Mouse (Mus musculus): ENCODE measurements at regions not wholly inside any gene's neighbourhood (a gene's known extent, or its start where the extent isn't known, plus 50 kb on each side); places are given as distances from the start of the nearest gene placed in this dataset.

GRCm38 (mm10) chr14:86396876-86397275 lies 744.2 kb downstream of the Diaph3 start:
- no peak overlapping the region for H3K4me3 ChIP-seq (replicated peaks; ENCODE audit: low read length)
- H3K4me2 ChIP-seq (replicated peaks): peak overlapping the region; percentile 41; the same call in 1 of the 2 replicates
- H3K27ac ChIP-seq: peak overlapping the region; percentile 64; the same call in 1 of the 2 replicates
- ATAC-seq (ENCODE audit: low FRiP score) (no peak), DNase-seq (ENCODE audit: low spot score) (no peak)
- 57% methylated on average over 3 of the region's 3 CpGs for WGBS
- no peaks in the 10 kb centered on the region for H3K27me3 ChIP-seq (ENCODE audit: control insufficient read depth, insufficient read depth, low read length)
- no peaks in the 10 kb centered on the region for H3K9me3 ChIP-seq (ENCODE audit: control insufficient read depth, low read length)
- 0 out of 2 replicates have a peak, but pooled peaks cover 5% of the 10 kb centered on the region for H3K4me1 ChIP-seq (replicated peaks; ENCODE audit: control insufficient read depth, insufficient read depth, low read length)
- no peaks in the 10 kb centered on the region for H3K36me3 ChIP-seq (replicated peaks; ENCODE audit: control insufficient read depth, insufficient read depth)
- H3K9ac ChIP-seq: no peak overlapping the region

DNA sequence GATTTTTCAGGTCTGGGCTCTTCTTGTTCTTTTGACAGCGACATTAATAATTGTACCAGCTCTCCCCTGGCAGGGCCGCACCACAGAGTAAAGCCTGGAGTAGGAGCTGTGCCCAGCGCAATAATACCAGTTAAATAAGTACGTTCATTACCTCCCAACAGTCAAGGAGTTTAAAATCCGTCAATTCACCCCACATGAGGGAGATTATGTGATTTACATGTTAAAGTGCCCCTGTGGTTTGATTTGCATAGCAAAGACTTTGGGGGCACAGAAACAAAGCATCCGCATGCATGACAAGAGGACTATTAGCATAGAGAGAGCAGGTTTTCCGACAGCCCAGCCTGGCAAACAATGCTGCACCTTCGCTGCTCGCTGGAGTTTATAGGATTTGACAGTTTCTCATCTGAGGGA lies 745.1 kb downstream of the Diaph3 start:
- ATAC-seq (ENCODE audit: low FRiP score) (peak; percentile 85), DNase-seq (ENCODE audit: low spot score) (peak; percentile 68)
- WGBS: 2% methylated on average over 9 of the region's 9 CpGs
- Histone ChIP-seq H3K4me3 (replicated peaks; ENCODE audit: low read length) (0 out of 2 replicates have a peak overlapping the region, but pooled peaks have one; percentile 1), H3K9me3 (ENCODE audit: control insufficient read depth, low read length) (no peaks in the 10 kb centered on the region), H3K4me1 (replicated peaks; ENCODE audit: control insufficient read depth, insufficient read depth, low read length) (0 out of 2 replicates have a peak, but pooled peaks cover 5% of the 10 kb centered on the region), H3K9ac (peak overlapping the region; percentile 37), H3K27me3 (ENCODE audit: control insufficient read depth, insufficient read depth, low read length) (no peaks in the 10 kb centered on the region), H3K27ac (peak overlapping the region; percentile 64), H3K4me2 (replicated peaks) (peak overlapping the region; percentile 41), H3K36me3 (replicated peaks; ENCODE audit: control insufficient read depth, insufficient read depth) (no peaks in the 10 kb centered on the region)

- H3K9ac ChIP-seq: peak overlapping the region; percentile 37
Measured at GRCm38 (mm10) chr14:86395531-86395930, 745.5 kb downstream of the Diaph3 start.

DNA sequence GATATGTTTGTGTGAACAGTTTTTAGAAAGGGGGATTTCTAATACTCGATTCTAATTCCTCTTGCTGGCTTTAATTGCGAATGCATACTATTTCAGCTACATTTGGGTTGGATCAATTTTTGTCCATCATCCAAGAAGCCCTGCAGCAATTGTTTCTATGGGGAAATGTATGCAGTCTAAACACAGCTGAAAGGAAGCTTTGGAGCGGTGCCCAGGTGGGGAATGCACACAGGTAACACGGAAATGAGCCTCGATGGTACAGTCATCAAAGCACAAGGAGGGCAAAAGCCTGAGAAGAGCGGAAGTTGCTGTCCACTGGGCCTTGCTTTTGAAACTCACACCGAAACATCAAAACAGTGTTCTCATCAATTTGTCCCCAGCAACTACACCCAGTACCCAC lies 746.0 kb downstream of the Diaph3 start:
- WGBS: 62% methylated on average over 7 of the region's 7 CpGs
- no peaks in the 10 kb centered on the region for H3K9me3 ChIP-seq (ENCODE audit: control insufficient read depth, low read length)
- H3K4me2 ChIP-seq (replicated peaks): no peak overlapping the region
- H3K36me3 ChIP-seq (replicated peaks; ENCODE audit: control insufficient read depth, insufficient read depth): no peaks in the 10 kb centered on the region
- no peak overlapping the region for H3K9ac ChIP-seq
- ATAC-seq (ENCODE audit: low FRiP score): no peak
- 0 out of 2 replicates have a peak, but pooled peaks cover 5% of the 10 kb centered on the region for H3K4me1 ChIP-seq (replicated peaks; ENCODE audit: control insufficient read depth, insufficient read depth, low read length)
- H3K27ac ChIP-seq: peak overlapping the region; percentile 64; the same call in 1 of the 2 replicates
- no peak for DNase-seq (ENCODE audit: low spot score)
- no peak overlapping the region for H3K4me3 ChIP-seq (replicated peaks; ENCODE audit: low read length)
- H3K27me3 ChIP-seq (ENCODE audit: control insufficient read depth, insufficient read depth, low read length): no peaks in the 10 kb centered on the region

More at GRCm38 (mm10) chr14:86395531-86395930, 745.5 kb downstream of the Diaph3 start:
- Histone ChIP-seq H3K36me3 (replicated peaks; ENCODE audit: control insufficient read depth, insufficient read depth) (no peaks in the 10 kb centered on the region), H3K4me3 (replicated peaks; ENCODE audit: low read length) (0 out of 2 replicates have a peak overlapping the region, but pooled peaks have one; percentile 1), H3K9me3 (ENCODE audit: control insufficient read depth, low read length) (no peaks in the 10 kb centered on the region), H3K27ac (peak overlapping the region; percentile 64), H3K4me1 (replicated peaks; ENCODE audit: control insufficient read depth, insufficient read depth, low read length) (0 out of 2 replicates have a peak, but pooled peaks cover 5% of the 10 kb centered on the region), H3K4me2 (replicated peaks) (peak overlapping the region; percentile 41), H3K27me3 (ENCODE audit: control insufficient read depth, insufficient read depth, low read length) (no peaks in the 10 kb centered on the region)
- peak; percentile 59 for DNase-seq (ENCODE audit: low spot score)
- 12% methylated on average over 10 of the region's 10 CpGs for WGBS
- ATAC-seq (ENCODE audit: low FRiP score): peak; percentile 76

DNA sequence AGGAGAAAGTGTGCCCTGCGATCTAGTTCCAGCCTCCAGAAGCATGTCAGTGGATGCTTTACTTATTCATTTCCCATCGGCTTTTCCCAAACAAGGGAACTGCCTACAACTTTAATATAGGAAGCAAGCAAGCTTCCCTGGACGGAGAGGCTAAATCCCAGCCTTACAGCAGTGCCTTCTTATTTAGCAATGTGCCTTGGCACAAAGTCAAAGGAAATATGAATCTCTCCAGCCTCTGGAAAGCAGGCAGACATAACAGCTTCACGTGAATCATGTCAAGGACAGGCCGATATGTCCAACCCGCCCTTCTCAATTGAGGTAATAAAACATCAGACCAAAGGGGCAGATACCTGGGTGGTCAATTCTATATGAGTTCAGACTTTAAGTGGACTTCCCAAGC lies 755.9 kb downstream of the Diaph3 start:
- Histone ChIP-seq H3K9ac (no peak overlapping the region), H3K27me3 (ENCODE audit: control insufficient read depth, insufficient read depth, low read length) (no peaks in the 10 kb centered on the region), H3K4me1 (replicated peaks; ENCODE audit: control insufficient read depth, insufficient read depth, low read length) (no peaks in the 10 kb centered on the region), H3K9me3 (ENCODE audit: control insufficient read depth, low read length) (no peaks in the 10 kb centered on the region), H3K36me3 (replicated peaks; ENCODE audit: control insufficient read depth, insufficient read depth) (no peaks in the 10 kb centered on the region), H3K27ac (no peak overlapping the region), H3K4me2 (replicated peaks) (no peak overlapping the region), H3K4me3 (replicated peaks; ENCODE audit: low read length) (no peak overlapping the region)
- no peak for ATAC-seq (ENCODE audit: low FRiP score)
- no peak for DNase-seq (ENCODE audit: low spot score)
- 80% methylated on average over 6 of the region's 6 CpGs for WGBS

DNA sequence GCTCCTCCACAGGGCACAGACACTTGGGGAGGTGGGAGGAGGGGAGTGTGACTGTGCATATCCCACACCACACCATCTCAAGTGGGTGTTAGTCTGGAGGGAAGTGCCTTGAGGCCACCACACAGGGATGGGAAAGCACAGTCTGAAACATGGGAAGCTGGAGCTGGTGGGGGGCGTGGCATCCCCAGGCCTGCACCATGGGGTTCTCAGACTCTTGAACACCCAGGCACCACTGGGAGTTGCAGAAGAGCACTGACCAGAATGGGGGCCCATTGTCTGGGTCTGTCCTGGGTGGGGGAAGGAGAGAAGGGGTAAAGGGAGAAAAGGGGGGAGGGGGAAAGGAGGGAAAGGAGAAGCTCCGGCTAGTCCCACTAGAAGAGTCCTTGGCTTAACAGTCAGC lies 776.0 kb downstream of the Diaph3 start:
- H3K9me3 ChIP-seq (ENCODE audit: control insufficient read depth, low read length): no peaks in the 10 kb centered on the region
- WGBS: 96% methylated on average over 2 of the region's 2 CpGs

GRCm38 (mm10) chr14:86360423-86361059 lies 780.5 kb downstream of the Diaph3 start:
- ATAC-seq (ENCODE audit: low FRiP score) (0 out of 2 replicates have a peak, but pooled peaks have one; percentile 59), DNase-seq (ENCODE audit: low spot score) (peak; percentile 35)
- Histone ChIP-seq H3K4me3 (replicated peaks; ENCODE audit: low read length) (no peak overlapping the region), H3K27me3 (ENCODE audit: control insufficient read depth, insufficient read depth, low read length) (no peaks in the 10 kb centered on the region), H3K9me3 (ENCODE audit: control insufficient read depth, low read length) (no peaks in the 10 kb centered on the region), H3K4me1 (replicated peaks; ENCODE audit: control insufficient read depth, insufficient read depth, low read length) (no peaks in the 10 kb centered on the region; the same call in 1 of the 2 replicates), H3K9ac (no peak overlapping the region), H3K27ac (peak overlapping the region; percentile 33; the same call in 1 of the 2 replicates), H3K36me3 (replicated peaks; ENCODE audit: control insufficient read depth, insufficient read depth) (no peaks in the 10 kb centered on the region), H3K4me2 (replicated peaks) (peak overlapping the region; percentile 6)
- 17% methylated on average over 7 of the region's 7 CpGs for WGBS

More for the DNA sequence above, 776.0 kb downstream of the Diaph3 start:
- Histone ChIP-seq H3K27me3 (ENCODE audit: control insufficient read depth, insufficient read depth, low read length) (no peaks in the 10 kb centered on the region), H3K4me1 (replicated peaks; ENCODE audit: control insufficient read depth, insufficient read depth, low read length) (no peaks in the 10 kb centered on the region; the same call in 1 of the 2 replicates), H3K27ac (no peak overlapping the region), H3K4me3 (replicated peaks; ENCODE audit: low read length) (no peak overlapping the region), H3K36me3 (replicated peaks; ENCODE audit: control insufficient read depth, insufficient read depth) (no peaks in the 10 kb centered on the region), H3K4me2 (replicated peaks) (no peak overlapping the region), H3K9ac (no peak overlapping the region)
- DNase-seq (ENCODE audit: low spot score) (no peak), ATAC-seq (ENCODE audit: low FRiP score) (no peak)

DNA sequence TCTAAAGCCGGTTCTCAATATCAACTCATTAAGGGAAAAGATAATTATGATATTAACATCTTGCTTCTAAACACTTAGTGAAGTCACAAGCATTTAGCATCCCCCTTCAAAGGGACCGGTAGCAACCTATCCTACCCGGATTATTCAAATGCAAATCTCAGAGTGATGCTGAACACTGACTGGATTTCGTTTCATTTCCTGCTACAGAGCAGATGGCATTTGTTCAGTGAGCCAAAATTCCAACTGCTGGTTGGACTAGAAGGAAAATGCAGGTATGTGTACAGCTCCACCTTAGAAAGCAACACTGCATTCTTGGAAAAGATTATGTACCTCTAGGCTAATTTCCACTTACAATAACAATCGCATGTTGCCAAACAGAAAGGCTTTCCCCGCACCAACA lies 782.5 kb downstream of the Diaph3 start:
- H3K4me2 ChIP-seq (replicated peaks): no peak overlapping the region
- no peaks in the 10 kb centered on the region for H3K9me3 ChIP-seq (ENCODE audit: control insufficient read depth, low read length)
- no peaks in the 10 kb centered on the region for H3K27me3 ChIP-seq (ENCODE audit: control insufficient read depth, insufficient read depth, low read length)
- no peak overlapping the region for H3K9ac ChIP-seq
- H3K4me3 ChIP-seq (replicated peaks; ENCODE audit: low read length): no peak overlapping the region
- 75% methylated on average over 6 of the region's 6 CpGs for WGBS
- no peaks in the 10 kb centered on the region; the same call in 1 of the 2 replicates for H3K4me1 ChIP-seq (replicated peaks; ENCODE audit: control insufficient read depth, insufficient read depth, low read length)
- no peak for DNase-seq (ENCODE audit: low spot score)
- H3K27ac ChIP-seq: no peak overlapping the region
- ATAC-seq (ENCODE audit: low FRiP score): no peak
- no peaks in the 10 kb centered on the region for H3K36me3 ChIP-seq (replicated peaks; ENCODE audit: control insufficient read depth, insufficient read depth)

GRCm38 (mm10) chr14:86350526-86350925 lies 790.5 kb downstream of the Diaph3 start:
- Histone ChIP-seq H3K9ac (no peak overlapping the region), H3K27me3 (ENCODE audit: control insufficient read depth, insufficient read depth, low read length) (no peaks in the 10 kb centered on the region), H3K9me3 (ENCODE audit: control insufficient read depth, low read length) (no peaks in the 10 kb centered on the region), H3K4me1 (replicated peaks; ENCODE audit: control insufficient read depth, insufficient read depth, low read length) (0 out of 2 replicates have a peak, but pooled peaks cover 11% of the 10 kb centered on the region), H3K27ac (no peak overlapping the region), H3K4me3 (replicated peaks; ENCODE audit: low read length) (no peak overlapping the region), H3K36me3 (replicated peaks; ENCODE audit: control insufficient read depth, insufficient read depth) (no peaks in the 10 kb centered on the region), H3K4me2 (replicated peaks) (no peak overlapping the region)
- DNase-seq (ENCODE audit: low spot score) (no peak), ATAC-seq (ENCODE audit: low FRiP score) (peak; percentile 71; the same call in 1 of the 2 replicates)
- WGBS: 46% methylated on average over 1 of the region's 1 CpGs
